In the genomic region with DNA sequence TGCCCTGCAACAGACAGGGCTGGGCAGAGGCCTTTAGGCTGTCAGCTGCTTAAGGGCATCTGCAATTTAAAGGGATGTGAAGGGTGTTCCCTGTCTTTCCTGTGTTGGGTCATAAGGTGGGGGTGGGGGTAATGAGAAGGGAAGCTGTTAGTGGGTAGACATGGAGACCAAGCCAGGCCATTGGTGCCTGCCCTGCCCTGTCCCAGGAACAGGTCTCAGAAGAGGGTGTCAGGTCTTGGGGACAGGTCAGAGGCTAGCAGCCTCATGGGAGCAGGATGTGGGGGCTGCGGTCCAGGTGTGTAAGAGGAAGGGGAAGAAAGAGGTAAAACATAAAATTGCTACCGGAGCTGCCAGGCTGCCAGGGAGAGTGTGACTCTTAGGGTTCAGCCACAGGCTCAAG, we compare ENCODE assay signal across 13 mouse cellular contexts. TPM values are rescaled to one million over a fixed set of nuclear protein-coding genes. Genes with fewer than 3 reads are reported as not detected.
A peak's percentile ranks its signal among the peaks of the same experiment; 100 is the strongest.
DNase-seq lines count a peak whose midpoint lies in the region; ATAC-seq and TF ChIP-seq lines count a peak whose summit lies in the region.
"Had no signal": no experiment of that assay in that cellular context is flagged by ENCODE, and none has a peak within 500 bp of the region (broad histone marks: within the 10 kb centered on the region; RNA-seq: fewer than 3 reads in every experiment).

No protein-coding gene starts in this region.

- peaks cover 72% of the 10 kb centered on the region for H3K4me1 ChIP-seq in heart, embryonic 13.5 days
- H3K4me1 ChIP-seq in intestine, postnatal 0 days (replicated peaks; ENCODE audit: control insufficient read depth, insufficient read depth, low read length) = no peaks in the 10 kb centered on the region

- no peak for TF ChIP-seq CTCF in intestine, postnatal 0 days (IDR thresholded peaks at IDR 0.05; ENCODE audit: low read depth)

- H3K9ac ChIP-seq in heart, embryonic 13.5 days = peak overlapping the region; percentile 24; the same call in 1 of the 2 replicates
- H3K9ac ChIP-seq in intestine, postnatal 0 days (ENCODE audit: low read depth, low read length) = no peak overlapping the region
- H3K9ac ChIP-seq: stomach, embryonic 15.5 days had no signal

- no peak overlapping the region for H3K4me3 ChIP-seq in heart, embryonic 13.5 days
- H3K4me3 ChIP-seq in intestine, postnatal 0 days (ENCODE audit: low read depth, low read length) = no peak overlapping the region
- H3K4me3 ChIP-seq: stomach, embryonic 15.5 days had no signal

- WGBS in heart, embryonic 13.5 days = 81% methylated on average over 2 of the region's 2 CpGs
- WGBS in intestine, postnatal 0 days = 90% methylated on average over 2 of the region's 2 CpGs

- H3K4me2 ChIP-seq in heart, embryonic 13.5 days = no peak overlapping the region
- no peak overlapping the region for H3K4me2 ChIP-seq in intestine, postnatal 0 days (replicated peaks; ENCODE audit: low read depth)
- H3K4me2 ChIP-seq: stomach, embryonic 15.5 days had no signal

- peak overlapping the region; percentile 99; the same call in 1 of the 2 replicates for H3K27ac ChIP-seq in heart, embryonic 13.5 days (replicated peaks)
- H3K27ac ChIP-seq in intestine, postnatal 0 days (ENCODE audit: low read depth, low read length) = no peak overlapping the region
- H3K27ac ChIP-seq: stomach, embryonic 15.5 days had no signal

- H3K9me3 ChIP-seq in heart, embryonic 13.5 days = no peaks in the 10 kb centered on the region
- H3K9me3 ChIP-seq in intestine, postnatal 0 days (ENCODE audit: control insufficient read depth) = no peaks in the 10 kb centered on the region
- H3K9me3 ChIP-seq: stomach, embryonic 15.5 days had no signal

- H3K27me3 ChIP-seq in heart, embryonic 13.5 days (replicated peaks) = no peaks in the 10 kb centered on the region
- H3K27me3 ChIP-seq in intestine, postnatal 0 days (replicated peaks; ENCODE audit: control insufficient read depth, insufficient read depth, low read length) = no peaks in the 10 kb centered on the region
- H3K27me3 ChIP-seq: stomach, embryonic 15.5 days had no signal

- no peaks in the 10 kb centered on the region for H3K36me3 ChIP-seq in heart, embryonic 13.5 days
- no peaks in the 10 kb centered on the region for H3K36me3 ChIP-seq in intestine, postnatal 0 days (ENCODE audit: control insufficient read depth, insufficient read depth)
- H3K36me3 ChIP-seq: stomach, embryonic 15.5 days had no signal

- ATAC-seq in heart, embryonic 13.5 days (ENCODE audit: extremely low read depth, insufficient number of reproducible peaks, low FRiP score, low TSS enrichment) = no peak
- ATAC-seq in activated CD4-positive, CD25-positive, alpha-beta regulatory T cell, adult 4 months = peak; percentile 44
- no peak for ATAC-seq in intestine, postnatal 0 days

- DNase-seq in heart, adult 8-10 months (ENCODE audit: low spot score) = no peak
- DNase-seq in heart, postnatal 4 days = peak; percentile 5
- peak; percentile 42 to 44 for DNase-seq in natural killer cell, adult 2 months (ENCODE audit: low spot score in 2 of 2)
- no peak for DNase-seq in retina, embryonic 14.5 days (ENCODE audit: low spot score)
- DNase-seq in frontal cortex, postnatal 36 days (ENCODE audit: low spot score in 2 of 2) = no peak
- DNase-seq: adrenal gland, postnatal 10 days; embryo, embryonic 11 days; kidney, postnatal 14 days had no signal

RNA-seq across cellular contexts. Expression of a gene that starts 0.8 kb away (rescaled TPM):
- 51.0 and 54.6 TPM in 2 replicates for polyA plus RNA-seq in heart, embryonic 13.5 days (2015; fragmentation: Nextera tagmentation; extraction: Ambion mirVana)
- total RNA-seq in heart, adult 8-10 months (2022) = 10 to 100 TPM; 24.0 to 40.3 (median 31.7) TPM
- 1,000 to 10,000 TPM; 1,487 to 1,560 TPM for polyA plus RNA-seq in activated CD4-positive, CD25-positive, alpha-beta regulatory T cell, adult 4 months (2017; shearing (Covaris generic))
- total RNA-seq in heart, postnatal 4 days (2021) = 100 to 1,000 TPM in 1 of 2 experiments, 10 to 100 TPM in 1; 93.3 to 108 TPM
- 55.2 and 61.8 TPM in 2 replicates for polyA plus RNA-seq in intestine, postnatal 0 days (2015; fragmentation: Nextera tagmentation; extraction: Ambion mirVana)

RNA-seq across cellular contexts. Expression of a gene that starts 19.8 kb away (rescaled TPM):
- polyA plus RNA-seq in heart, embryonic 13.5 days (2015; fragmentation: Nextera tagmentation; extraction: Ambion mirVana) = 34.8 and 41.9 TPM in 2 replicates
- total RNA-seq in heart, adult 8-10 months (2022) = 1 to 10 TPM; 5.1 to 10.0 (median 7.8) TPM
- polyA plus RNA-seq in activated CD4-positive, CD25-positive, alpha-beta regulatory T cell, adult 4 months (2017; shearing (Covaris generic)) = not detected
- total RNA-seq in heart, postnatal 4 days (2021) = 10 to 100 TPM in 1 of 2 experiments, 1 to 10 TPM in 1; 6.6 to 16.4 TPM
- 1.9 and 2.4 TPM in 2 replicates for polyA plus RNA-seq in intestine, postnatal 0 days (2015; fragmentation: Nextera tagmentation; extraction: Ambion mirVana)

RNA-seq across cellular contexts. Expression of a gene that starts 26.8 kb away (rescaled TPM):
- polyA plus RNA-seq in heart, embryonic 13.5 days (2015; fragmentation: Nextera tagmentation; extraction: Ambion mirVana) = 0.19 and 0.41 TPM in 2 replicates
- under 1 TPM in 1 of 4 experiments, not detected in 3; 0.25 TPM for total RNA-seq in heart, adult 8-10 months (2022)
- not detected for polyA plus RNA-seq in activated CD4-positive, CD25-positive, alpha-beta regulatory T cell, adult 4 months (2017; shearing (Covaris generic))
- not detected for total RNA-seq in heart, postnatal 4 days (2021)
- polyA plus RNA-seq in intestine, postnatal 0 days (2015; fragmentation: Nextera tagmentation; extraction: Ambion mirVana) = 0.60 and 1.3 TPM in 2 replicates
- total RNA-seq: adrenal gland, postnatal 10 days had no signal
- polyA plus RNA-seq: neural tube, embryonic 14.5 days had no signal

RNA-seq across cellular contexts. Expression of a gene that starts 37.2 kb away (rescaled TPM):
- 4.0 and 5.4 TPM in 2 replicates for polyA plus RNA-seq in heart, embryonic 13.5 days (2015; fragmentation: Nextera tagmentation; extraction: Ambion mirVana)
- 10 to 100 TPM in 1 of 4 experiments, 1 to 10 TPM in 3; 7.6 to 13.6 (median 9.6) TPM for total RNA-seq in heart, adult 8-10 months (2022)
- 1 to 10 TPM; 2.8 to 3.0 TPM for polyA plus RNA-seq in activated CD4-positive, CD25-positive, alpha-beta regulatory T cell, adult 4 months (2017; shearing (Covaris generic))
- total RNA-seq in heart, postnatal 4 days (2021) = 10 to 100 TPM in 1 of 2 experiments, under 1 TPM in 1; 0.98 to 10.9 TPM
- polyA plus RNA-seq in intestine, postnatal 0 days (2015; fragmentation: Nextera tagmentation; extraction: Ambion mirVana) = 3.0 TPM in 2 replicates

Comparison
In these comparisons a context has a peak if more than half of its experiments do, and no peak if none do; other contexts are left out.
1. DNase-seq: peak in heart, postnatal 4 days (single experiment) and natural killer cell, adult 2 months (2 of 2); none in heart, adult 8-10 months (single experiment), retina, embryonic 14.5 days (single experiment) and frontal cortex, postnatal 36 days (0 of 2).
2. RNA of a gene that starts 0.8 kb away (polyA plus RNA-seq): 1,487 to 1,560 TPM in activated CD4-positive, CD25-positive, alpha-beta regulatory T cell, adult 4 months; 55.2 to 61.8 TPM in intestine, postnatal 0 days and 51.0 to 54.6 TPM in heart, embryonic 13.5 days; every median in the first group is over 10 times any median in the second.
3. RNA of a gene that starts 19.8 kb away (polyA plus RNA-seq): 34.8 to 41.9 TPM in heart, embryonic 13.5 days; 1.9 to 2.4 TPM in intestine, postnatal 0 days and not detected in activated CD4-positive, CD25-positive, alpha-beta regulatory T cell, adult 4 months; every median in the first group is over 10 times any median in the second.